Mouse (Mus musculus) heart, embryonic 11.5 days (tissue): ENCODE results near the gene Ncbp2. TPM values are rescaled to one million over a fixed set of nuclear protein-coding genes. Genes with fewer than 3 reads are reported as not detected.
A peak's percentile ranks its signal among the peaks of the same experiment; 100 is the strongest.

Source experiments
- ATAC-seq: fragments of 200-750 bp; cut with Nextera tagmentation; replicated peaks from 2 replicates; pipeline ENCODE4 v1.8.0; 2017; ENCODE audit warnings: moderate library complexity; ENCODE audit not compliant: insufficient number of reproducible peaks, low FRiP score, low TSS enrichment
- H3K27ac ChIP-seq: fragments of 300-500 bp; sonication (generic); 2 replicates; pipeline ENCODE4 v1.5.1; 2014; ENCODE audit warnings: mild to moderate bottlenecking, low read depth, low read length
- H3K27me3 ChIP-seq: fragments of 300-500 bp; sonication (generic); 2 replicates; pipeline ENCODE4 v1.6.1; 2014; ENCODE audit warnings: mild to moderate bottlenecking, low read length, mixed read lengths; ENCODE audit not compliant: control insufficient read depth, insufficient read depth
- H3K36me3 ChIP-seq: fragments of 300-500 bp; sonication (generic); 2 replicates; pipeline ENCODE4 v1.6.1; 2014; ENCODE audit warnings: mild to moderate bottlenecking, low read length, moderate library complexity, mixed read lengths; ENCODE audit not compliant: control insufficient read depth, insufficient read depth
- H3K4me1 ChIP-seq: fragments of 300-500 bp; sonication (generic); 2 replicates; pipeline ENCODE4 v1.6.1; 2014; ENCODE audit warnings: low read length; ENCODE audit not compliant: control insufficient read depth, insufficient read depth
- H3K4me2 ChIP-seq: fragments of 300-500 bp; sonication (generic); 2 replicates; pipeline ENCODE4 v1.6.1; 2014; ENCODE audit warnings: mild to moderate bottlenecking, moderate library complexity
- H3K4me3 ChIP-seq: fragments of 300-500 bp; sonication (generic); 2 replicates; pipeline ENCODE4 v1.5.1; 2014; ENCODE audit warnings: low read depth, low read length
- H3K9ac ChIP-seq: fragments of 300-500 bp; sonication (generic); 2 replicates; pipeline ENCODE4 v1.6.1; 2014; ENCODE audit warnings: mild to moderate bottlenecking, low read depth, low read length, moderate library complexity
- H3K9me3 ChIP-seq: fragments of 300-500 bp; sonication (generic); replicated peaks from 2 replicates; pipeline ENCODE4 v1.6.1; 2016; ENCODE audit warnings: low read length; ENCODE audit not compliant: control insufficient read depth
- WGBS: fragments of 180-500 bp; shearing (Covaris S2); extraction: QIAGEN DNeasy Blood & Tissue Kit; methylation state at CpG from one replicate; pipeline ENCODE4 v1.1.7; 2014; ENCODE audit not compliant: insufficient replicate concordance; 5-methylcytosine and 5-hydroxymethylcytosine counted together
- polyA plus RNA-seq: library from polyadenylated mRNA; unstranded; fragments of >200 nt; fragmentation: Nextera tagmentation; extraction: Ambion mirVana; gene quantifications from 2 replicates; pipeline ENCODE4 v1.2.1, GENCODE M21; 2014

Gene Ncbp2
- polyA plus RNA-seq, 1 experiment from 2014 or later: 90.0 TPM

GRCm38 (mm10) chr16:31932840-31933697 lies 15.2 kb upstream of the Ncbp2 start:
- Histone ChIP-seq H3K4me3 (peak overlapping the region; percentile 52), H3K4me2 (peak overlapping the region; percentile 91), H3K27ac (no peak overlapping the region), H3K36me3 (no peaks in the 10 kb centered on the region), H3K4me1 (peaks cover 15% of the 10 kb centered on the region), H3K27me3 (peaks cover 46% of the 10 kb centered on the region), H3K9me3 (no peaks in the 10 kb centered on the region), H3K9ac (peak overlapping the region; percentile 69)
- 2% methylated on average over 50 of the region's 50 CpGs for WGBS
- ATAC-seq: peak; percentile 68; the same call in 1 of the 2 replicates

GRCm38 (mm10) chr16:31933751-31934549 lies 14.4 kb upstream of the Ncbp2 start, which contains the start of gene Pigz:
Gene Pigz (plus strand): TSS chr16:31933851.
- peak within 1 kb of the TSS; percentile 52 for H3K4me3 ChIP-seq
- H3K9ac ChIP-seq: peak within 1 kb of the TSS; percentile 69
- peaks cover 46% of the 10 kb centered on the region for H3K27me3 ChIP-seq
- peak within 1 kb of the TSS; percentile 91 for H3K4me2 ChIP-seq
- ATAC-seq: no peak
- no peaks in the 10 kb centered on the region for H3K9me3 ChIP-seq
- H3K4me1 ChIP-seq: peaks cover 15% of the 10 kb centered on the region
- H3K27ac ChIP-seq: no peak within 1 kb of the TSS
- WGBS: 7% methylated on average over 42 of the region's 42 CpGs
- no peaks in the 10 kb centered on the region for H3K36me3 ChIP-seq

GRCm38 (mm10) chr16:31934550-31935010 lies 13.7 kb upstream of the Ncbp2 start:
- H3K36me3 ChIP-seq: no peaks in the 10 kb centered on the region
- peaks cover 15% of the 10 kb centered on the region for H3K4me1 ChIP-seq
- H3K4me3 ChIP-seq: peak overlapping the region; percentile 52
- peaks cover 46% of the 10 kb centered on the region for H3K27me3 ChIP-seq
- H3K4me2 ChIP-seq: peak overlapping the region; percentile 91
- no peak overlapping the region for H3K27ac ChIP-seq
- H3K9me3 ChIP-seq: no peaks in the 10 kb centered on the region
- 20% methylated on average over 13 of the region's 13 CpGs for WGBS
- ATAC-seq: no peak
- no peak overlapping the region for H3K9ac ChIP-seq

- no peaks in the 10 kb centered on the region for H3K9me3 ChIP-seq
- no peak for ATAC-seq
- 4% methylated on average over 36 of the region's 36 CpGs for WGBS
- peak overlapping the region; percentile 91 for H3K4me2 ChIP-seq
- peaks cover 15% of the 10 kb centered on the region for H3K4me1 ChIP-seq
- peak overlapping the region; percentile 34; the same call in 1 of the 2 replicates for H3K9ac ChIP-seq
- no peaks in the 10 kb centered on the region for H3K36me3 ChIP-seq
- H3K27ac ChIP-seq: no peak overlapping the region
- H3K27me3 ChIP-seq: peaks cover 45% of the 10 kb centered on the region
- H3K4me3 ChIP-seq: peak overlapping the region; percentile 41
Observed at GRCm38 (mm10) chr16:31935091-31935979, 13.0 kb upstream of the Ncbp2 start.

- no peak for ATAC-seq
- 76% methylated on average over 4 of the region's 4 CpGs for WGBS
- H3K4me2 ChIP-seq: no peak overlapping the region
- peaks cover 15% of the 10 kb centered on the region for H3K4me1 ChIP-seq
- H3K27me3 ChIP-seq: peaks cover 39% of the 10 kb centered on the region
- H3K27ac ChIP-seq: no peak overlapping the region
- H3K9ac ChIP-seq: no peak overlapping the region
- H3K4me3 ChIP-seq: no peak overlapping the region
- no peaks in the 10 kb centered on the region for H3K9me3 ChIP-seq
- no peaks in the 10 kb centered on the region for H3K36me3 ChIP-seq
Observed at GRCm38 (mm10) chr16:31936568-31936967, 11.7 kb upstream of the Ncbp2 start.

- Histone ChIP-seq H3K27me3 (peaks cover 26% of the 10 kb centered on the region), H3K4me2 (no peak overlapping the region), H3K9me3 (no peaks in the 10 kb centered on the region), H3K4me3 (no peak overlapping the region), H3K36me3 (no peaks in the 10 kb centered on the region), H3K9ac (no peak overlapping the region), H3K4me1 (peaks cover 11% of the 10 kb centered on the region), H3K27ac (no peak overlapping the region)
- WGBS: 60% methylated on average over 6 of the region's 6 CpGs
- no peak for ATAC-seq
Observed at GRCm38 (mm10) chr16:31938856-31939255, 9.5 kb upstream of the Ncbp2 start.

GRCm38 (mm10) chr16:31940586-31940985 lies 7.7 kb upstream of the Ncbp2 start:
- no peak overlapping the region for H3K4me2 ChIP-seq
- no peak overlapping the region for H3K27ac ChIP-seq
- H3K9ac ChIP-seq: no peak overlapping the region
- no peaks in the 10 kb centered on the region for H3K9me3 ChIP-seq
- WGBS: 43% methylated on average over 2 of the region's 2 CpGs
- ATAC-seq: no peak
- no peaks in the 10 kb centered on the region for H3K4me1 ChIP-seq
- no peak overlapping the region for H3K4me3 ChIP-seq
- H3K36me3 ChIP-seq: no peaks in the 10 kb centered on the region
- peaks cover 8% of the 10 kb centered on the region for H3K27me3 ChIP-seq

GRCm38 (mm10) chr16:31943980-31944379 lies 4.3 kb upstream of the Ncbp2 start:
- Histone ChIP-seq H3K4me2 (no peak overlapping the region), H3K9ac (no peak overlapping the region; the same call in 1 of the 2 replicates), H3K27me3 (no peaks in the 10 kb centered on the region), H3K9me3 (no peaks in the 10 kb centered on the region), H3K36me3 (no peaks in the 10 kb centered on the region), H3K4me1 (peaks cover 9% of the 10 kb centered on the region), H3K27ac (no peak overlapping the region), H3K4me3 (no peak overlapping the region)
- WGBS: 4% methylated on average over 10 of the region's 10 CpGs
- ATAC-seq: no peak
